Comparison of ENCODE assay signal across 14 mouse cellular contexts in genomic region chr8:84588498-84588897, GRCm38 (mm10).
DNase-seq lines count a peak whose midpoint lies in the region; ATAC-seq and TF ChIP-seq lines count a peak whose summit lies in the region.
"Had no signal": no experiment of that assay in that cellular context is flagged by ENCODE, and none has a peak within 500 bp of the region (broad histone marks: within the 10 kb centered on the region; RNA-seq: fewer than 3 reads in every experiment).

No protein-coding gene starts in this region.

- no peaks in the 10 kb centered on the region for H3K36me3 ChIP-seq in lung, embryonic 14.5 days (ENCODE audit: insufficient read depth)
- no peaks in the 10 kb centered on the region for H3K36me3 ChIP-seq in liver, embryonic 11.5 days (ENCODE audit: control insufficient read depth, insufficient read depth, low read length)
- H3K36me3 ChIP-seq in stomach, embryonic 16.5 days (ENCODE audit: control insufficient read depth, insufficient read depth, low read length) = no peaks in the 10 kb centered on the region
- H3K36me3 ChIP-seq in hindbrain, embryonic 10.5 days = peaks cover 13% of the 10 kb centered on the region; the same call in 1 of the 2 replicates

- H3K9ac ChIP-seq in lung, embryonic 14.5 days = no peak overlapping the region
- no peak overlapping the region for H3K9ac ChIP-seq in liver, embryonic 11.5 days (ENCODE audit: low read depth, low read length)
- H3K9ac ChIP-seq in stomach, embryonic 16.5 days (ENCODE audit: low read length) = no peak overlapping the region
- H3K9ac ChIP-seq: forebrain, embryonic 13.5 days; midbrain, embryonic 15.5 days; neural tube, embryonic 15.5 days had no signal

- DNase-seq in lung, embryonic 14.5 days = peak; percentile 25
- DNase-seq in lung, adult 18-20 months = no peak
- DNase-seq in adrenal gland, postnatal 25 days = peak; percentile 65
- DNase-seq in liver, embryonic 11.5 days (ENCODE audit: low spot score) = no peak
- no peak for DNase-seq in hindbrain, embryonic 10.5 days (ENCODE audit: low spot score)
- DNase-seq in ovary, adult 18-20 months (ENCODE audit: low spot score) = no peak
- DNase-seq: cerebellum, adult 11 months; gastrocnemius, postnatal 14 days; kidney, postnatal 36 days had no signal

- WGBS in lung, embryonic 14.5 days = 65% methylated on average over 11 of the region's 11 CpGs
- 59% methylated on average over 11 of the region's 11 CpGs for WGBS in liver, embryonic 11.5 days
- WGBS in stomach, embryonic 16.5 days = 68% methylated on average over 11 of the region's 11 CpGs
- 84% methylated on average over 11 of the region's 11 CpGs for WGBS in hindbrain, embryonic 10.5 days

- no peak for TF ChIP-seq CTCF in lung, embryonic 14.5 days (IDR thresholded peaks at IDR 0.05; ENCODE audit: low read depth)

- no peak for ATAC-seq in lung, embryonic 14.5 days (ENCODE audit: insufficient read depth)
- ATAC-seq in liver, embryonic 11.5 days (replicated peaks; ENCODE audit: low FRiP score) = peak; percentile 63
- ATAC-seq in stomach, embryonic 16.5 days (ENCODE audit: insufficient read depth, low FRiP score) = 0 out of 2 replicates have a peak, but pooled peaks have one; percentile 11
- ATAC-seq: forebrain, embryonic 13.5 days; hindbrain, postnatal 0 days; midbrain, embryonic 15.5 days had no signal

- no peaks in the 10 kb centered on the region for H3K27me3 ChIP-seq in lung, embryonic 14.5 days (ENCODE audit: insufficient read depth, low read length)
- H3K27me3 ChIP-seq in liver, embryonic 11.5 days (replicated peaks; ENCODE audit: control insufficient read depth, insufficient read depth, low read length) = peaks cover 5% of the 10 kb centered on the region; the same call in 1 of the 2 replicates
- no peaks in the 10 kb centered on the region for H3K27me3 ChIP-seq in stomach, embryonic 16.5 days (ENCODE audit: control insufficient read depth, insufficient read depth, low read length)
- H3K27me3 ChIP-seq in hindbrain, embryonic 10.5 days (ENCODE audit: insufficient read depth, poor library complexity, severe bottlenecking) = peaks cover 3% of the 10 kb centered on the region; the same call in 1 of the 2 replicates
- H3K27me3 ChIP-seq: forebrain, embryonic 13.5 days; midbrain, embryonic 15.5 days; neural tube, embryonic 15.5 days had no signal

- H3K4me1 ChIP-seq in lung, embryonic 14.5 days (ENCODE audit: insufficient read depth) = no peaks in the 10 kb centered on the region
- H3K4me1 ChIP-seq in liver, embryonic 11.5 days (replicated peaks; ENCODE audit: control insufficient read depth, insufficient read depth, low read length) = peaks cover 12% of the 10 kb centered on the region
- no peaks in the 10 kb centered on the region for H3K4me1 ChIP-seq in stomach, embryonic 16.5 days (ENCODE audit: control insufficient read depth, insufficient read depth, low read length)
- peaks cover 5% of the 10 kb centered on the region for H3K4me1 ChIP-seq in hindbrain, embryonic 10.5 days (replicated peaks)
- H3K4me1 ChIP-seq: midbrain, embryonic 15.5 days; neural tube, embryonic 15.5 days had no signal

- no peak overlapping the region for H3K4me3 ChIP-seq in lung, embryonic 14.5 days (ENCODE audit: low read depth, low read length)
- H3K4me3 ChIP-seq in liver, embryonic 11.5 days (ENCODE audit: low read depth, low read length) = no peak overlapping the region
- no peak overlapping the region for H3K4me3 ChIP-seq in stomach, embryonic 16.5 days (replicated peaks; ENCODE audit: low read length)
- H3K4me3 ChIP-seq in hindbrain, embryonic 10.5 days = no peak overlapping the region
- H3K4me3 ChIP-seq: forebrain, embryonic 13.5 days; midbrain, embryonic 15.5 days; neural tube, embryonic 15.5 days had no signal

- H3K4me2 ChIP-seq in lung, embryonic 14.5 days = no peak overlapping the region
- H3K4me2 ChIP-seq in liver, embryonic 11.5 days = no peak overlapping the region
- no peak overlapping the region for H3K4me2 ChIP-seq in stomach, embryonic 16.5 days (ENCODE audit: low read depth, low read length)
- H3K4me2 ChIP-seq: forebrain, embryonic 13.5 days; midbrain, embryonic 15.5 days; neural tube, embryonic 15.5 days had no signal

- no peaks in the 10 kb centered on the region for H3K9me3 ChIP-seq in lung, embryonic 14.5 days (ENCODE audit: low read depth, low read length)
- no peaks in the 10 kb centered on the region for H3K9me3 ChIP-seq in liver, embryonic 11.5 days (ENCODE audit: control insufficient read depth, low read length)
- no peaks in the 10 kb centered on the region for H3K9me3 ChIP-seq in stomach, embryonic 16.5 days (replicated peaks; ENCODE audit: control insufficient read depth, low read length)
- no peaks in the 10 kb centered on the region for H3K9me3 ChIP-seq in hindbrain, embryonic 10.5 days
- H3K9me3 ChIP-seq: forebrain, embryonic 13.5 days; midbrain, embryonic 15.5 days; neural tube, embryonic 15.5 days had no signal

- H3K27ac ChIP-seq in lung, embryonic 14.5 days (ENCODE audit: low read depth) = no peak overlapping the region
- H3K27ac ChIP-seq in liver, embryonic 11.5 days (ENCODE audit: low read depth, low read length) = no peak overlapping the region
- no peak overlapping the region for H3K27ac ChIP-seq in stomach, embryonic 16.5 days (ENCODE audit: low read length)
- no peak overlapping the region for H3K27ac ChIP-seq in hindbrain, embryonic 10.5 days
- H3K27ac ChIP-seq: forebrain, embryonic 13.5 days; hindbrain, postnatal 0 days; midbrain, embryonic 15.5 days; neural tube, embryonic 15.5 days had no signal

Comparison
In these comparisons a context has a peak if more than half of its experiments do, and no peak if none do; other contexts are left out.
1. DNase-seq: peak in lung, embryonic 14.5 days (single experiment) and adrenal gland, postnatal 25 days (single experiment); none in lung, adult 18-20 months (0 of 2), liver, embryonic 11.5 days (single experiment), hindbrain, embryonic 10.5 days (single experiment) and ovary, adult 18-20 months (single experiment).